Mouse (Mus musculus) megakaryocyte progenitor cell, adult 5-6 weeks (primary cell): ENCODE measurements at regions not wholly inside any gene's neighbourhood (a gene's known extent, or its start where the extent isn't known, plus 50 kb on each side); places are given as distances from the start of the nearest gene placed in this dataset.
"Not testable (repeated sequence)": the region's sequence is repeated elsewhere in the genome, so short reads cannot be mapped to it uniquely, and the experiment has no call there.

ENCODE experiments used
- ATAC-seq: replicated peaks from 2 replicates; pipeline ENCODE4 v1.8.0; 2016; ENCODE audit warnings: mild to moderate bottlenecking, moderate TSS enrichment, inconsistent platforms; ENCODE audit not compliant: poor library complexity

- ATAC-seq: no peak
Measured at GRCm38 (mm10) chr19:35890191-35890590, 167.1 kb downstream of the Htr7 start.

DNA sequence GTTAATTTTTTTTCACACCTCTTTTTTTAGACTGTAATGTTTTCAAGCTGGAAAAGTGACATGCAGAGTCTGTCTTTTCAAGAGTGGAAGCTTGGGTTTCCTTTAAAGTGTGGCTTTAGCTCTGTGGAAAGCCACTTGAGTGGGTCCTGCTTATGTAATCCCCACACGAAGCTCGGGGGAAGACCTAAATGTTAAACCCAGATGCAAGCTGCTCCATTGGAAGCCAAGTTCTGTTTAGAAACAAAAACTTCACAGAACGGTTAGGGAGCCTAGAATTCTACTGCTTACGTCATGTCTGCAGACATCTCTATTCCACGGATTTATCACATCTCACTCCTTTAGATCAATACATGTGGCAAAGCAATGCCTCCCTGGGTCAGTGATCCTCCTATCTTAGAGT, 171.0 kb downstream of the Htr7 start:
- ATAC-seq: no peak

DNA sequence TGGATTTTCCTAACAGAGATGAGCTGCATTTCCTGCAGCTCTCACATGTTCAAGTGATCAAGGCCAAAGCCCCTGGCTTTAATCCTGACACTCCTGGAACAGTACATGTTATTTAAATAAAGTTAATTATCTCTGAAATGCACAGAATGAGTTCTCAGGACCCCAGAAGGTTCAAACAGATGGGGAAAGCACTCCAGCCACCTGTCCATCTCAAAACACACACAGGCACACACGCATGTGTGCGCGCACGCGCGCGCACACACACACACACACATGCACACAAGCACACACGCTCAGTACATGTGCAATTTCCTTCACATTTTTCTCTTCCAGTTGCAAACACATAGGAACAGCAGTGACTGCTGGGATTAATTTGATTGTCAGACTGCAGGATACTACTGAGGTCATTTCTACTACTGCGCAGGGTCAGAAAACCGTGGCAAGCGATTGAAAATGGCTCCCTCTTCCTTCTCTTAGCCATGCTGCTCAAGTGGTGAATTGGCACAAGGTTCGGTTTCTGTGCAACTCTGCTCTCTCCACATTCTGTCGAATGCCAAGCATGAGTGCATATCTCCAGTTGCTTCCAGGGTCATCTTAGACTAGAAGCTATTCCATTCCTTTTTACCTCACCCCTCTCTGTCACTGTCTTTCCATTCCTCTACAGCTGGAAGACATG, 175.4 kb downstream of the Htr7 start:
- no peak for ATAC-seq

GRCm38 (mm10) chr19:35875464-35875863, 181.8 kb downstream of the Htr7 start:
- ATAC-seq: no peak

DNA sequence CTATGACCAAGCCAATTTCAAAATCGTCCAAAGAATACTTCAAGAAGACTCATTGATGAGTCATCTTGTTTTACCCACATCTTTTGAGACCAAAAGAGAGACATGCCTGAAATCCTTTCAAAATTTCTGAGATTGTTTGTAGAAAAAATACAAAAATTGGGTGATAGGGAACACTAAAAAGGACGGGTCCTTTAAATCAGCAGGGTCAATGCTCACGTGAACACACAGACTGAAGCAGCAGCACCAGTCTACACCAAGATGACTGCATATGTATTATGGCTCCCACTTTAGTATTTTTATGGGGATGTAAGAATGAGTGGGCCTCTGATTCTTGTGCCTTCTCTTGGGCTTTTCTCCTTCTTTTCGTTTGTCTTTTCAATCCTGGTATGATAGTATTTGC, 186.6 kb downstream of the Htr7 start:
- ATAC-seq: no peak

- ATAC-seq: no peak
Measured at GRCm38 (mm10) chr19:35868543-35868942, 188.8 kb downstream of the Htr7 start.

GRCm38 (mm10) chr19:35863049-35863448, 194.3 kb downstream of the Htr7 start:
- no peak for ATAC-seq

- ATAC-seq: no peak
Measured at GRCm38 (mm10) chr19:35861421-35861820, 195.9 kb downstream of the Htr7 start.

- peak; percentile 55; the same call in 1 of the 2 replicates for ATAC-seq
Measured at GRCm38 (mm10) chr19:35832992-35833391, 224.3 kb downstream of the Htr7 start.

GRCm38 (mm10) chr19:35826074-35826473, 231.2 kb downstream of the Htr7 start:
- ATAC-seq: no peak

DNA sequence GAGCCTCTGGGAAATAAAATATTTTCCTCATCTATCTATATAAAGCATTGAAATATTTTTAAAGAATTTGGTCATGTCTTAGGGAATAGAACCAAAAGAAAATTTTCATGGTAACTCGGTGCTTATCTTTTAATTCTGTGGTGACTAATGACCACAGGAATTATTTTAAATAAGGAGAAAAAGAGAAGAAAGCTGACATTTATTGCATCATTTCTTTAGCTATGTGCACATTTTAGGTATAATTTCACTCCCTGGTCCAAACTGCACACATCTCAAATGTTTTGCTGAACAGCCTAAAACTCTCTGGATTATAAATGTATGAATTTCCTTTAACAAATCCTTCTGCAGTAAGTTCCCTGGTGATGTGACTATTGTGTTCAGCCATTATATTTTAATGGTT, 237.7 kb downstream of the Htr7 start:
- ATAC-seq: no peak

GRCm38 (mm10) chr19:35794661-35795060, 262.6 kb downstream of the Htr7 start:
- no peak for ATAC-seq

GRCm38 (mm10) chr19:35787246-35788021, 269.9 kb downstream of the Htr7 start:
- no peak for ATAC-seq

- not testable (repeated sequence) for ATAC-seq
Measured at GRCm38 (mm10) chr19:35761750-35762149, 295.6 kb downstream of the Htr7 start.

DNA sequence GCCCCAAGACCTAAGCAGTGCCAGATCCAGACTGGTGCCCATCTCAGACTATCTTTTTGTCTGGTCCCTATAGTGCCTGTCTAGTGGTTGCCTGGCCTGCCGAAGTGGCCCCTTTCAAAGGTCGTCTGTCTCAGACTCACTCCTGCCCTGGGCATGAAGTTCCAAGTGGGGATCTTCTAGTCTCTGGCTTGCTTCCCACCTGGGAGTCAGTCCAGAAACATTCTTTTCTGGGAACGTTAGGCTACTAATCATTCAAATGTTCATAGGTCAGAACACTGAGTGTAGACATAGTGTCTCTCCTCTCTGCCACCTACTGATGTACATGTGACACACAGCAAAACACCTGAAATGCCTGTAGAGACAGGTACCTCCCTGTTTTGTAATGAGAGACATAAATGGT, 297.6 kb downstream of the Htr7 start:
- no peak for ATAC-seq

DNA sequence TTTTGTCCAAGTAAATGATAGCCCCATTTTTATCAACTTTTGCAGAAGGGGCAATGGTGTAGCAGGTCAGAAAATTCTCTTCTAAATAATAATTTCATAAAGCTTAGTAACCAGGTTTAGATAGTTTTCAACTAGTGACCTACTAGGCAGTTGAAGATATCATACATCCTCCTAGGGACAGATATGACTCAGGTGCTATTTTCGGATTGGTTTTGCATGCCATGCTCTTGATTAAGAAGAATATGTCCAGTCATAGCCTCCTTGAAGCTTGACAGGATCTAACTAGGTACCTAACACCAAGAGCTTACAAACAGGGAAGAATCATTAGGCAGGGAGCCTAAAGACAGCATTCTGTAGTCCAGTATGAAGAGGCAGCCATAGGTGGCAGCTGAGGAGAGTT, 301.8 kb downstream of the Htr7 start:
- ATAC-seq: no peak

DNA sequence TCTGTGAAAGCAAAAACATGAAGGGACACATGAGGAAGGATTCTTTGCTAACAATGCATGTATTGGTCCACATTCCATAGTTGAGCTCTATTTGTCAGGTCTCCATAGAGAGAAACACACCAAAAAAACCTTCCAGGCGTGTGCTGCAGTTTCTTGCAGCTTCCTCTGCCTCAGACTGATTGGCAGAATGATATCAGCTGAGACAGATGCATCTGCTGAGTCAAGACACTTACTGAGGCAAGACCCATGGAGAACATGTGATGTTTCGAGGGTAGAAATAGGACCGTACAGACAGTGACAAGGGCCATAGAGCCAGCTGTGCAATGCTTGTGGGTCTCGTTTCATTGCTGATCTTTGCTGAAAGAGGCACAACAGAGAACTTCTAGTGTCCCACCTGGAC, 321.6 kb downstream of the Htr7 start:
- no peak for ATAC-seq

GRCm38 (mm10) chr19:35728436-35729060, 328.8 kb downstream of the Htr7 start:
- ATAC-seq: no peak
